Mouse (Mus musculus) erythroblast, adult 5-6 weeks (primary cell): ENCODE measurements at regions not wholly inside any gene's neighbourhood (a gene's known extent, or its start where the extent isn't known, plus 50 kb on each side); places are given as distances from the start of the nearest gene placed in this dataset.

ENCODE experiments used
- ATAC-seq: replicated peaks from 2 replicates; pipeline ENCODE4 v1.8.0; 2016; ENCODE audit warnings: moderate number of reproducible peaks, mild to moderate bottlenecking, moderate TSS enrichment, inconsistent platforms; ENCODE audit not compliant: poor library complexity, low FRiP score, severe bottlenecking

DNA sequence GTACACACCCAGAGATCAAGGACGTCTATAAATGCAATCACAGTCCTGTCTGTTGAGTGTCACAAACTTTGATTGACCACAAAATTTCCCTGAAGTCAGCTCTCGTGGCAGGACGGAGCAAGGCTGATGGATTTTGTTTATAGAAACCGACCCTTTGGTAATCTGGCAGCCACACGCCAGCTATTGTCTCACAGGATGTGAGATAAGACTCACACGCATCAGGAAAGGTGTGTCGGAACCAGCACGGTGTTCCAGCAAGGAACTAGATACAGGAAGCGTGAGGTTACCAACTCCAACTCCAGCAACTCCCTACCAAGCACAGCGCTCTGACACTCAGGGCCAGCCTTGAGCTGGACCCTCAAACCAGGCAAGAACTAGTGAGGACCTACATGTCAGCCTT is 112.4 kb upstream of the Cops8 start:
- ATAC-seq = no peak

DNA sequence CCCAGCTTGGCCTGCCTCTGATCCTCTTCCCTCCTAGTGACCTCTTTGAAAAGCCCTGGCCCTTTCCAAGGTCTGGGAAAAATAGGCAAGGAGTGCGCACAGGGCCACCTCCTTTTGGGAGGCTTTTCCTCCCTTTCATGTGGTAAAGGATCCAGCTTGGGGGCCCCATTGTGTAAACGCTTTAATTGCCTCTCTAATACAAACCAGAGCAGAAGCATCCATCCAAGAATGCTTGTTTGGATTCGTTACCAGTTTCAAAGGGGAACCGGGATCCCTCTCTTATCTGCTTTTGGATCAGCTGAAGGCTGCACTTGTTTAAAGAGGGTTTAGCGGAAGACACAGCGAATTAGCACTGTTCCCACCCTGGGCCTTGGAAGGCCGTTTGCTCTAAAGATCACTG is 109.3 kb upstream of the Cops8 start:
- ATAC-seq = no peak

DNA sequence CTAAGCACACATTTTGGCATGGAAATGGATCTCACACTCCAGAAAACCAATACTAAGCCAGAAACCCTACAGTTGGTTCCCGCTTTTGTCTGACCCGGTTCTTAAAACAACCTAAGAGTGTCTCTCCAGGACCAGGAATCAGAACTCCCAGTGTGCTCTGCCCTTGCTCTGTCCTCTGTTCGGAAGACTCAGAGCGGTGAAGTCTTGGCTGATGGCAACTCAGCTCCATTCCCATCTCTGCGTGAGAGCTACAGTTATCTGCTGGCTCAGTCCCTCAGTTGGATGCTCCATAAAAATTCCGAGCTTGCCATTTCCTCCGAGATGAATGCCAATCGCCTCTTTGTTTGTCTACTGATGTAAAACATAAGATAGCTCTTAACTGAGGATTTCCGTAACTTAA is 107.6 kb upstream of the Cops8 start:
- no peak for ATAC-seq

DNA sequence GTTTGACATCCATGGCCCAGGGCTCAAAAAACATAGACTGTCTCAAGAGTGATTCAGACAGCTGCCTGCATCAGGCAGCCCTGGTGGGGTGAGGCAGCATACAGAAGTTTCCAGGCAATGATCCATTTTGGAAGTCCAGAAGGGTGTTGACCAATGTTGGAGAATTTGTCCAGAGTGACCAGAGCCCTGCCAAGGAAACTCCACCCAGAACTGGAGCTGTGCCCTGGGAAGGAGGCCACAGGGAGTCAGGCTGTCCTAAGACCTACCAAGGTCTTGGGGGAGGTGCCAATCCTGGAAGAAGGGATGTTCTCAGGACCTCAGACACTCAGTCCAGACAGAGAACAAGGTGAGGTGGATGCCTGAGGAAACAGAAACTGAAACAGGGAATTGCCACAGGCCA is 105.2 kb upstream of the Cops8 start:
- no peak for ATAC-seq

DNA sequence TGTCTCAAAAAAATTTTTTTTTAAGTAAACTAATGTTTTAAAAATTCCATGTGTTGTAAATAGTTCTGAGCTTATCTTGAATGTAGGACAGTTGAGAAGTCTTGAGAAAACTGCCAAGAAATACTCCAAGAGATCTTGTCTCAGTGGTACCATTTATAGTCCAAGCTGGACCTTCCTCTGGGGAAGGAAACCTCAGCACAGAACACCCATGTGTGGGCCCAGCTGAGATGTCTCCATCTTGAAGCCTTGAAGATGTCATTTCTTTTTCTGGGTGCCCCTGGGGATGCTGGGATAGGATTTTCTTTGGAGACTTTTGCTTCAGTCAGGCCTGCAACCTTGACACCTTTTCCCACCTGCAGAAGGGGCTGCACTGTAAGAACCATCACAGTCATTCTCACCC is 101.4 kb upstream of the Cops8 start:
- no peak for ATAC-seq

DNA sequence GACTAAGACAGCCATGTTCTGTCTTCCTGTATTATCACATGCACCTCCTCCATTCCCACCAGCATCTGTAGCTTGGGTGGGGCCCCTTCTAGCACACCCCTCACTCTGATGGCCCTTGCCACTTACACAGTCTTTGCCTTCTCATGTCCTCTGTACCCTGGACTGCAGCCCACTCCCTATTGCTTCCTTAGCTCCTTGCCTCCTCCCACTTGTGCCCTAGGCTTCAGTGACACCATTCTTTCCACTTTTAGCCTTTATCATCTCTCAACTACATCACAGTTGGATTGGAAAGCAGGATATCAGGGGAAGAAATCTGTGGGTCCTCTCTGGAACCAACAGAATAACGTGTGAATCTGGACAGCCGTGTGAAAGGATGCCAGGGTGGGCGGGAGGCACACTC is 100.4 kb upstream of the Cops8 start:
- ATAC-seq = no peak

DNA sequence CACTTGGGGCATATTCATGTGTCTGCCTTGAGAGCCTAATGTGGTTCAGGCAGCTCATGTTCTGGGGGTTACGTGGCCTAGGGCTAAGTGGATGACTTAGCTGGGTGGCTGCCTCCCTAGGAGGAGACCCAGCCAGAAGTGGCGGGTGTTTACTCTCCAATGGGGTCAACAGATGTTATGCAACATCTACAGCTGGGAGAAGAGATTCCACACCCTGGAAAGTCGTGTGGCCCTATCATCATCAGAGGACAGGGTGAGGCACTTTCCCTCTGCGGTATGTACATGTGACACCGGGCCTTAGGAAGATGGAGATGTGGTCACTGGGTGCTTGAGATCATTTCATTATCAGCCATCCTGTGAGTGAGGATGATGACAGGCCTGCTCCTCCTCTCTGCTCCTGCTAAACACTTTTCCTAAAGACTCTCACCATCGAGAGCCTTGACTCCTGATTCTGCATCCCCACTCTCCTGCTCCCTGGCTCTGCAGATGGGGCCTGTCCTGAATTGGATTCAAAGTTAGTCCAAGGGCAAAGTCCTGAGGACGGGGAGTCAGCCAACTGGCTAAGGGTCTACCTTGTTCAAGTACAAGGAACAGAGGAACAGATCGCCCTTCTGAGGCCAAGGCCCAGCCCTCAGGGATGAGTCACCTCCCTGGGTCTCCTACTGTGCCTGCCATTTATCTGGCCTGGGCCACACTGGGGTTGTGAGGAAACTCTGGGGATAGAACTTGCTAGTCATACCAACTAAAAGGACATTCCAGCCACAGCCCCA is 99.8 kb upstream of the Cops8 start:
- ATAC-seq = no peak

DNA sequence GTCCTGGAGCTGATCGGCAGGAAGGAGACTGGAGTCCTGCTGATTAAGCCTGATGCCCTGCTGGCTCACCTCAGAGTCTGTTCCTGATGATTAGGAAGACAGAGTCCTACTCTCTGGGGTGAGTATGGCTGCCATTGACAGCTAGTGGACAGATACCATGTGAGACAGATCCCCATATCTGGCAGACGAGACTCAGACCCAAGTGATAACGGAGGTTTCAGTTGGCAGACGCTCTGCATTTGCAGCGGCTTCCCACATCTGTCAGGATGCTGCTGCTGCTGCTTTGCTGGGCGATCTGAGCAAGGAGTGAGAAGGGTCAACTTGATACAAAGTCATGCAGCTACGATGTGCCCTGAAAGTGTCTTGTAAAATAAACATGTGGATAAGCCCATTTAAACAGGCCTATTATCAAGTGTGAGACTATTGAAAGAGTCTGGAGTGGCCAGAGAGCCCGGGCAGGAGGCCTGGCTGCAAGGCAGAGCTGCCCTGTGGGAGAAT is 98.1 kb upstream of the Cops8 start:
- no peak for ATAC-seq

DNA sequence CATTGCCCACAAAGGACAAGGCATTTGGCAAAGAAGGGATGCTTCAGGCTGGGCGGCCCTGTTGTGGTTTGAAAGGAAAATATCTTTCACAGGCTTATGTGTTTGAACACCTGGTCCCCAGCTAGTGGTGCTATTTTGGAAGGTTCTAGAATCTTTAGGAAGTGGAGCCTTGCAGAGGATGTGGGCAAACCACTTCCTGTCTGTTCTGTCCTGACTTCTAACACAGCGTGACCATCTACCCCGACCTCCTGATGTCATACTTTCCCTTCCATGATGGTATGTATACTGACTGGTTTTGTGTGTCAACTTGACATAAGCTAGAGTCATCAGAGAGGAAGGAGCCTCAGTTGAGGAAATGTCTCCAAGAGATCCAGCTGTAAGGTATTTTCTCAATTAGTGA is 97.2 kb upstream of the Cops8 start:
- no peak for ATAC-seq

DNA sequence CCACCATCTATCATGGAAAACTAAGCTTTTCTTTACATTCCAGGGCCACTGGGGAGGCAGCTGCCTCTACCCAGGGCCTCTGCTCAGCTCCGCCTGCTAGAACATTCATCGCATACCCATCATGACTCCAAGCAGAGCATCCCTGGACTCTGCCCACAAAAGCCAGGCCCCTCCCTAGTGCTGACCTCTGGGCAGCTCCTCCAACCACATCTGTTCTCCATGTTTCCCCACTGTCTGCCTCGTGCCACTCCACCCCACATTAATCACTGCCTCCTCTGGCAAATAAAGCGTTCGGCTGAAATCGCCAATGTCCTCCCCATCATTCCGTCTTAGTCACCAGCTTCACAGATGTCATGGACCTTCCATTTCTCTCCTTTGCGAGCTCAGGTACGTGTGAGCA is 96.2 kb upstream of the Cops8 start:
- no peak for ATAC-seq

DNA sequence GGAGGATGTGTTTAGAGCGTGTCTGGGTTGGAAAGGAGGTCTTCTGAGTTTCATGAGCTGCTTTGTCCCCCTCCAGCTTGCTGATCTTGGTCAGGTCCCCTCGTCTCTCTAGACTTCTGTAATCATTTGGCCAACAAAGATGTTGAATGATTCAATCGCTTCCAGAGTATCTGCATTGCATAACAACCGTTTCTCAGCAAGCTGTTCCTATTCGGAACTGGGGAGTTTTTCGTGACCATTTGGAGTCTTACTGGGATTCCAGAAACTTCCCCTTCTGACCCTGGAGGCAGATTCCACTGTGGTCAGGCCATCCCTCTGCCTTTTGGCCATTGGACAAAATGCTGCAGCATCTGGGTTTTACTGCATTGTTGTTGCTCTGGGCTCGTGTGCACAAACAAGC is 93.4 kb upstream of the Cops8 start:
- no peak for ATAC-seq

DNA sequence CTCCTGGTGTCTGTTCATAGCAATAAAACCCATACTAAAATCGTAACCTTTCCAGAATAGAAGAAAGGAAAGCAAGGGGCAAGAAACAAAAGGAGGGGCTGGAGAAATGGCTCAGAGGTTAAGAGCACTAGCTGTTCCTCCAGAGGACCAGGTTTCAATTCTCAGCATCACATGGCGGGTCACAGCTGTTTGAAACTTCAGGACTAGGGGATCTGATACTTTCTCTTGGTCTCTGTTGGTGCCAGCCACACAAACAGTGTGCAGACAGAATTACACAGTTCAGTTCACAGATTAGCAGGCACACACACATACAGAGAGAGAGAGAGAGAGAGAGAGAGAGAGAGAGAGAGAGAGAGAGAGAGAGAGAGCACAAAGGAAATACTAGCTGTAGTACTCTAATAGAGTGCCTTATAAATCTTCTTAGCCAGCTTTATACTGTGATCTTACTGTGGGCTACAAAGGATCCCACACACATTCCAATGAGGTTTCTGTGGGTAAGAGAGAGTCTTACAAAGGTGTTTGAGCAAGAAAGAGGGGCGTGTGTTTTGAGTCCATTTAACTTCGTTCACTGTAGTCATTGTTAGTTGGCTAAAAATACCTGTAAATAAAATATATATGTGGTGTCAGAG is 89.2 kb upstream of the Cops8 start:
- ATAC-seq = no peak

DNA sequence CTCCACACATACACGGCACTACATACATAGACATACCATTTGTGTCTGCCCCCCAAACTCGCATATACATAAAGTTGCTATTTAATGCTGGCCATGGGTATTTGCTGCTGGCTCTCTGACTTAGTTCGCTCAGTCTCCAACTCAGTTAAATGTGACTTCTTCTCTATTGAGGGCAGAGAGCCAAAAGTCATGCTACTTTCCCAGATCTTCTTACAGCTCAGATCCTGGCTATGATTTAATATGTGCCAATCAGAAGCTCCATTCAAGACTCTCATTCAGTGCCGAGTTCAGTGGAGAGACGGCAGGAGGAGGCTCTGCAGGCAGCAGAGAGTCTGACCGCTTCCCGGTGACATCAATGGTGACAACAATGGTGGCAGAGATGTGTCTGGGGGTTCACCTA is 88.6 kb upstream of the Cops8 start:
- ATAC-seq = no peak

DNA sequence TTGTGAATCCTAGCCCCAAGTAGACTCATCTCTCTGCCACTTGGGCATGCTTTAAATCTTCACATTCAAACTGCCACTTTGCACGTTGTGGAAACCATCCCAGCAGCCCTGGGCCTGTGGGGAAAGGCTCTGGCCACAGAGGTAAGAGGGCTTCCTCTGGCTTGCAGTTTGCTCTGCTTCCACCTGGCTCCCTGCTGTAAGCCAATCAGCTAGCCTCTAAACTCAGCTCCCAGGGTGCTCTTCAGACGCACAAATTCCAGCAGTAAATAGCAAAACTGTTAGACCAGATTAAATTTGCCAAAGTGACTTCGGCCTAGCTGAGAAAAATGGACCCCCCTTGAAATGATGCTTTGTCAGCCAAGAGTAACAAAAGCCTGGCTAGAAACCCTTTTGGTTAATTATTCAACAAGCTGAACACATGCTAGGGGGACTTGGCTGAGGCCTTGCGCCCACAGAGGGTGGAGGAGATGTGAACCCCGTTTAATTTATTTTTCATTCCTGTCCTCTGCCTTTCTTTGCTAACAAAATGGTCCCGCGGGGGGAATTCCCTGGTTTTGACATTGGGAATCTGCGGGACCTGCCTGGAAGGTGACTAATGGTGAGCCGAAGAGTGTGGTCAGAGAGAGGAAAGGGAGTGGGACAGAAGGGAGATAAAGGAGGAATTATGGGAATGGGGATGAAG is 84.1 kb upstream of the Cops8 start:
- ATAC-seq = no peak

DNA sequence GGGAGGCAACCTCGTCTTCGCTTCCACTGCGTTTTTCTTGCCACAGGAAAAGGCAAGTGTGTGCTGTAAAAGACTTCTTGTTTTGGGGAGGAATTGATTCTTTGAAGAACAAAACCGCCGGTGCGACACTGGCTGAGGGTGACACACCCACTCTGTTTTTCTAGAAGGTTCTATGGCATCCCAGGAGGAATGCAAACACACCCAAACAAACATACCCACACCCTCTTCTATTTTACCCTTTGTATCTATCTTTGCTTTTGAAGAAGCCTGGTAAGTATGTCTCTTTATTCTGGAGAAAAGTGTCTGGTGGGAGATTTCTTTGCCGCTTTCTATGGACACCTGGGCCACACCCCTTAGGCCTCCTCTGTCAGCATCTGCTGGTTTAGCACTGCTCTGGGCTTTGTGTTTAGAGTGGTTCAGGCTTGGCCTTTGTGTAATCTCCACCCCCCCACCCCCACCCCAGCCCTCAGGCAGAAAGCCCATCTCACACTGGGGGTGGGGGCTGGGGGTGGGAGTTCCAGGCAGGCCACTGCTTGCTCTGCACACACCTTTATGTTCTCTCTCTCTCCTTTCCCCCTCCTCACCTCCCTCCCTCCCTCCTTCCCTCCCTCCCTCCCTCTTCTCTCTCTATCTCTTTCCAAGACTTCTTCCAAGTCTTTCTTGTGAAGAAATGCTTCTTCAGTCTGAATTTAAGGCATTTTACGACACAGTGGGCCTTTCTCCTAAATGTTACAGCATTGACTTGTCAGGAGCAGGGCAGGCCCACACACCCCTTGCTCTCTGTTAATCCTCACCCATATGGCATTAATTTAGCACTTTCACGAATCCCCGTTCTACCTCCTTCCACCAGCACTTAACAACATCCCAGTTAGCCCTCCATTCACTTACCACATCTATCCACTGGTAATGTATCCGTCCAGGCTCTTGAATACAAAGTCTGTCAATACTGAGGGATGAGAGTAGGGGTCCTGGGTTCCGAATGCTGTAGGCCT is 83.2 kb upstream of the Cops8 start:
- ATAC-seq = no peak

DNA sequence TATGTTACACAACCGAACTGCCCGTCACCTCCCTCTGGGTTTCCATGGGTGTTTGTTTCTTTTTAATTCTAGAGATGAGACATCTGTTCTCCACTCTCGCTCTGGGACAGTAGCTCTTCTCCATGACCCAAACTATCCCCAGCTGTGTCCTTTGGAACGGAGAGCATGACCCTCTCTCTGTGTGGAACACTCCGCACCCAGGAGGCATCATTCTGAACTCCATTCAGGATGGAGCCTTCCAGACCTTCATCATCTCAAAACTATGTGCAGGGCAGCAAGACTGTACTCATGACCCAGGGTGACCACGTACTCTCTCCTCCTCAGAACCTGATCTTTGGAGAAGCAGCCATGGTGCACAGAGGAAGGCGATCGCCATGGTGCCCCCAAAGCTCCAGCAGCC is 80.5 kb upstream of the Cops8 start:
- no peak for ATAC-seq

DNA sequence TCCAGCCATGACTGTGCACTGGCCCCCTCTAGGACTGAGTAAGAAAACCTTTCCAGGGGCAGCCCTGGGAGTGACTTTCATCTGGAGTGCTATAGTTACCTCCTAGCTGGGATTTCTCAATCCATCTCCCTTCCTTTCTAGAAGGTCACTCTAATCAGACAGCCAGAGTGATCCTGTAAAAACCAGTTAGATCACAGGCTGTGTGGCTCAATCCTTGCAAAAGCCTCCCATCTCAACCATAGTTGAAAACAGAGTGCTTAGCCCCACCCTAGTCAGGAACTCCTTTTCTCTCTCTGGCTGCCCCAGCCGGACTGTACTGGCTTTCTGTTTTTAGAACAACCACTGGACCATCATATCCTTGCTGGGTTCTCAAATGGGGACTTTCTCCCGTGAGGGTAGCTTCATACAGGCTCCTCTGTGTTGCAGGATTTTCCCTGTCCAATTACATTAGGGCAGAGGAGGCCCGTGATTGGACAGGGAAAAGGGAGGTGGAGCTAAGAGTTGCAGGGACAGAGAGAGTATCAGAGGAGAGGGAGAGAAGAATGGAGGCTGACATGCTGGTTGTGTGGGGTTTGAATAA is 78.0 kb upstream of the Cops8 start:
- no peak for ATAC-seq

DNA sequence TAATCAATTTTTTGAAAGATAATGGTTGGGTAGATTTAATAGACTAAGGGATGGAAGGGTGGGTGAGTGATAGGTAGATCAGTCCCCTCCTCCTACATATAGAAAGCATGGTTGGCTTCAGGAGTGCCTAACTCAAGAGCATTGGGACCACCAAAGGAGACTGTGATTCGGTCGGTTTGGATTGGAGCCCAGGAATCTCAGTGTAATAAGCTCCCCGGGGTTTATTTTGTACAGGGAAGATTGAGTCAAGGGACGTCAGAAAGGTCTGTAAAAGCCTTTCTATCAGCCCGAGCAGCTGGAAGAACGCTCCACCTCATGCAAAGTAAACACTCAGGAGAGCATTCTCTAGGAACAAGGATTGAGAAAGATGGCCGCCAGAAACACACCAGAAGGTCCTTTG is 76.5 kb upstream of the Cops8 start:
- no peak for ATAC-seq

DNA sequence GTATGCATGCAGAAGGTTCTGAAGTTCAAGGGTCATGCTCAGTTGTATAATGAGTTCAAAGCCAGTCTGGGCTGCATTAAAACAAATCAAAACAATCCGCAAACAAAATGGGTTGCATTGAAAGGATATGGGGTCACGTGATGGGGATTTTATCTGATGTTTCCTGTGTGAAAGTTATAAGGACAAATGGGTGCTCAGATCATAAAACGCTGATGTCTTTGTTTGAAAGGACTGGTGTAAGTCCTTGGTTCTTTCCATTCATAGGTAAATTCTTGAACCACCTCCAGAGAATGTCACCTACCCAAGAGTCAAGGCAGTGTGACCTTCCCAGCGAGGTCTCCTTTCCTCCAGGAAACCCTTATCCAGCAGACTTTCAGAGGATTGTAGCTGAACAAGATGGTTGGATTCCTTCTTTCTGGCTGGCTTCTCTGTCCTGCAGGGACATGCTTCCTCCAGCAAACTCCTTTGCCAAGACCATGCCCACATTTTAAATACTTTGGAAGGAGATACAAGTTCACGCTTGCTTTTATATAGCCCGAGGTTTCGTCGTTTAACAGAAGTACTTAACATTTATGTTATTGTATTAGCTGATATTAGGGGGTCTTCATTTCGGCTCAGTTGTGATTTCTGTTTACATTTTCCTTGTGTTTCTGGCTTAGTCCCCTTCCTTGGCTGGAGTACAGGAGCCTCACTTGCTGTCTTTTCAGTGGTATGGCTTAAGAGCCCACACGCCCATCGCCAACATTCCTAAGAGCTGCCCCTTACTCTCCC is 74.6 kb upstream of the Cops8 start:
- ATAC-seq = no peak
